Mouse (Mus musculus) testis, postnatal 14 days (tissue): ENCODE measurements at regions not wholly inside any gene's neighbourhood (a gene's known extent, or its start where the extent isn't known, plus 50 kb on each side); places are given as distances from the start of the nearest gene placed in this dataset.

ENCODE experiments used
- DNase-seq: peaks from one replicate; pipeline ENCODE4 v3.0.0; 2021; ENCODE audit warnings: low spot score

DNA sequence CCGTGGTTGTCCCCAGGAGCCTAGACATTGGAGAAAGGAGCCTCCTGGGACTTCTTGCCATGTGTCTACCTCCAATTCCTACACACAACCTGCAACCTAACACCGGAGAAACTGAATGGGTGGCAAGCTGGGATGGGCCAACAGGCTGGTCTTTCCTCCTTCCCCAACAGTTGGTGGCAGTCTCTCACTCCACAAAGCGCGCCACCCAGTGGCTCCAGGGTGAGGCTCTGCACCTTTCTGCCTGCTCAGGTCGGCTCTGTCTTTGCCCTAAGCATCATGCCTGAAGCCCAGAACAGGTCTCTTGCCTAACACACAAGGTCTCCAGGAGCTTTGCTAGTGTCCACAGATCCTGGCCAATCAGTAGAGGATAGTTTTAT is 166.0 kb downstream of the Inhbb start:
- no peak for DNase-seq

- no peak for DNase-seq
These were observed 166.5 kb downstream of the Inhbb start for GRCm38 (mm10) chr1:119255386-119256096.

DNA sequence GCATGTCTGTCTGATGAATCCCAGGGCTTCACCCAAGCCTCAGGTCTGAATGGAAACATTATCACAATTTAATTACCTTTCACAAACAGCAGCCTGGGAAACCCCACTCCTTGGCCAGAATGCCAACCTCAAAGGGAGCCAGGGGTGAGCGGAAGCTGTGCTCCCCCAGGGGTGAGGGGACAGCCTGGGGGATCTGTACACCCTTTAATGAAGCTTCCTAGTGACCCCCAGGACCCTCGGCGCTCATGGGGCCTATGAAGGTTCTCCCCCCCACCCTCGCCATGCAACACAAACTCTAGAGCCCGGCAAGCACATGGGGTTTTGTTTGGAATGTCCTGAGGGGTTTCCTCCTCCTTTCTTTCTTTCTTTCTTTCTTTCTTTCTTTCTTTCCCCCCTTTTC is 167.1 kb downstream of the Inhbb start:
- DNase-seq, result no peak

GRCm38 (mm10) chr1:119253371-119253851 is 168.6 kb downstream of the Inhbb start:
- DNase-seq, result no peak

GRCm38 (mm10) chr1:119252403-119252802 is 169.6 kb downstream of the Inhbb start:
- no peak for DNase-seq

- no peak for DNase-seq
These were observed 170.3 kb downstream of the Inhbb start for GRCm38 (mm10) chr1:119251741-119252140.

GRCm38 (mm10) chr1:119248776-119249495 is 173.1 kb downstream of the Inhbb start:
- DNase-seq, result no peak

DNA sequence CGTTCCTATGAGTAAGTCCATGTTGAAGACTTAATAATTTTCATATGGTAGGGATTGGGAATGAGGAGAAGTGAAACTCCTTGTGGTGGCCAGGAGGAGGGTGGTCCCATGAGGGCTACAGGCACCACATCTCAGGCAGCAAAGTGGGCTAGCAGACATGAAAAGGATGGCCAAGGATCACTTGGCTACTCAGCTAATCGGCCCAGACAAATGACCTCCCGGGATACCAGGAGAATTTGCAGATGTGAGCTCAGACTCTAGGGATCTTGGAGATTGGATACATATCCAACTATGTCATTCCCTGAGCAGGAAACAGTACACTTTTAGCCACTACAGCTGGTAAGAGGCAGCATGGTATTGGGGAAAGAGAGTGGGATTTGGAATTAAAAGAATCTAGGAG is 174.9 kb downstream of the Inhbb start:
- DNase-seq, result no peak

GRCm38 (mm10) chr1:119238463-119238862 is 183.6 kb downstream of the Inhbb start:
- no peak for DNase-seq

GRCm38 (mm10) chr1:119236787-119237186 is 183.4 kb upstream of the Gli2 start:
- no peak for DNase-seq

DNA sequence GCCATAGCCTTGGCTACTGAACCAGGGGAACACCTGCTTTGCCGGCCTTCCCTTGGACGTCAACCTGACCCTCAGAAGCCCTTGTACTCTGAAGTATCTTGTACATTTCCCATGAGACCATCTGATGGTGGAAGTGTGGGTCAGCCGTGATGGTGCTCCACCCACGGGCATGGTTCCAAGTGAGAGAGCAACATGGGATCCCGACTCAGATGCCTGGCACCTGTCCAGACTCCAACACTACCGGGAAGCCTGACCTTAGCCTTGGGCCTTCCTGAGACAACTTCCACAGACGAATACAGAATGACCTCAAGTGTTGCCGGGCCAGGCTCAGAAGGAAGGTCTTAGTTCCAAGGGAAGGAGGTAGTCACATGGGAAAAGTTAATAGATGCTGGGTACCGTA is 181.0 kb upstream of the Gli2 start:
- DNase-seq, result no peak

- DNase-seq, result no peak
These were observed 173.6 kb upstream of the Gli2 start for GRCm38 (mm10) chr1:119226996-119227395.

DNA sequence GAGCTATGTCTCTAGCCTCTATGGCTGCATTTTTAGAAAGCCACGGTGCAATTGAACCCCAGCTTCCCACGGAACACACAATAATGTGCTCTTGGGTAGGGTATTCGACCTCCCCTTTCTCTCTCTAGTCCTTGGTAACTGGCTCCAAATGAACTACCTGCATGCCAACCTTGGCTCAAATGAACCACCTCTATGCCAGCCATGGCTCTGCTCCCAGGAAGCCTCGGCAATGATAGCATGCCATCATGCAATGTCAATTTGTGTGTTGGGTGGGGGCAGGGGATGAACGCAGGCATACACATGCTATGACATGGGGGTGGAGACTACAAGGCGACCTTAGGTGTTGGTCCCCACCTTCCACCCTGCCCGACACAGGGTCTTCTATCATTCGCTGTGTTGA is 170.5 kb upstream of the Gli2 start:
- DNase-seq, result no peak

GRCm38 (mm10) chr1:119221901-119222300 is 168.5 kb upstream of the Gli2 start:
- DNase-seq, result no peak

DNA sequence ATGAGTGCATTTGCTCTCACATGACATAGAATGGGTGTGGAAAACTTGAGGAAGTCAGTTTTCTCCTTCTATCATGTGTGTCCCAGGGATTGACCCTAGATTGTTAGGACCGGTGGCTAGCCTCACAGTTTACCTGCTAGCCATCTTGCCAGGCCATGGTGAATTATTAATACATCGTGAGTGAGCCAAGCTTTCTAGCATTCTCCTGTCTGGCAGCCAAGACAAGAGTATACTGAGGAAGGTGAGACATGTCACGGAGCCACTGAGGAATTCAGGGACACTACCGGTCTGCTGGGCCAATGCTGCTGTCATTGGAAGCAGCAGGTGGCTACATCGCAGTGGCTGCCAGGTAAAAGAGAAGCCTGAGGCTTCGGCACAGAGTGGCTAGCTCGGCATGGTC is 167.6 kb upstream of the Gli2 start:
- DNase-seq, result no peak

- DNase-seq, result no peak
These were observed 166.4 kb upstream of the Gli2 start for GRCm38 (mm10) chr1:119219817-119220216.

GRCm38 (mm10) chr1:119217387-119217786 is 164.0 kb upstream of the Gli2 start:
- no peak for DNase-seq

GRCm38 (mm10) chr1:119209607-119210007 is 156.2 kb upstream of the Gli2 start:
- DNase-seq, result no peak

DNA sequence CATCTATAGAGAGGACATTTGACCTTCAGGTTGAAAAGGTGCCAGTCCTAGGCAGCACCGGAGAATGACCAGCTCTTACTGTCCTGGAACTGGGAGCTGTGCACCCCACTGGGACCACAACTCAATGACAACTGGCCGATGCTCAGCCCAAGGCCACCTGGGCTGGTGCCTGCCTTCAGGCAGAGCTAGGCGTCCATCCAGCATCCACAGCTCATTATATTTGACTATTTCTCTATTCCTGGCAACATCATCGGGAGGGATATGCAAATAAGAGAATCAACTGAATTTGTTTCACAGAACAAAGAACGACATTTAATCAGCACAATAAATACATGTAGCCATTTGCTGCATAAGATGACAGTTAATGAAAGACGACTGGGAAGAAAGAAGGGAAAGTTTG is 149.0 kb upstream of the Gli2 start:
- DNase-seq, result no peak

DNA sequence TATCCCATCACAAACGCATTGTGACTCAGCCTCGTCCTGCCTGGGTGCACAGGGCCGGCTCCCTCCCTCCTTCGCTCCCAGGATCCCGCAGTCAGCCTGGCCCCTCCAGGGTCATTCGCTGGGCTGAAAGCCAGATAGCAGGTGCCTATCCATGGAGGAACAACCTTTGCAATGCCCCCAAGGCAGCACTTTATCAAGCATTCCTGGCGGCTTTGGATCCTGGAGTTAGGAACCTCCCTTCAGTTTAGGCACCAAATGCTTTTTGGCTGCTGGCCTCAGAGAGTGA is 143.9 kb upstream of the Gli2 start:
- DNase-seq, result peak; percentile 48

GRCm38 (mm10) chr1:119196674-119197414 is 143.4 kb upstream of the Gli2 start:
- no peak for DNase-seq

GRCm38 (mm10) chr1:119194533-119194932 is 141.1 kb upstream of the Gli2 start:
- DNase-seq, result no peak

GRCm38 (mm10) chr1:119191177-119191576 is 137.8 kb upstream of the Gli2 start:
- DNase-seq, result no peak
